Mouse (Mus musculus) forebrain, embryonic 15.5 days (tissue): ENCODE data around the gene Ctdspl2. TPM values are rescaled to one million over a fixed set of nuclear protein-coding genes. Genes with fewer than 3 reads are reported as not detected.

Source experiments
- microRNA-seq: library from miRNA; unstranded; fragments of <30 nt; microRNA quantifications from one replicate; pipeline ENCODE4, GENCODE M21; 2016
- polyA plus RNA-seq: library from polyadenylated mRNA; unstranded; fragments of >200 nt; fragmentation: Nextera tagmentation; extraction: Ambion mirVana; gene quantifications from 2 replicates; pipeline ENCODE4 v1.2.1, GENCODE M21; 2015

The Ctdspl2 gene
- polyA plus RNA-seq, 1 experiment from 2014 or later = 50.2 TPM

Small RNAs within 50 kb of the gene (microRNA-seq; reads per million reads assigned to microRNA genes)
- not detected for gene Gm47314

Other genes starting within 250 kb of the Ctdspl2 start
- gene Frmd5, start 148.9 kb upstream of the Ctdspl2 start, polyA plus RNA-seq = 37.5 and 38.2 TPM in 2 replicates
- 26.6 and 27.2 TPM in 2 replicates for gene Casc4, start 89.0 kb upstream of the Ctdspl2 start, polyA plus RNA-seq
- 0.86 and 1.1 TPM in 2 replicates for gene Mageb3, start 91 bp downstream of the Ctdspl2 start, polyA plus RNA-seq
- 10.3 and 10.9 TPM in 2 replicates for gene Eif3j1, start 72.5 kb downstream of the Ctdspl2 start, polyA plus RNA-seq
- gene Spg11, start 162.4 kb downstream of the Ctdspl2 start, polyA plus RNA-seq = 8.4 and 9.9 TPM in 2 replicates
- 67.0 and 71.9 TPM in 2 replicates for gene B2m, start 191.7 kb downstream of the Ctdspl2 start, polyA plus RNA-seq
- not detected in 2 replicates for gene Trim69, start 204.7 kb downstream of the Ctdspl2 start, polyA plus RNA-seq
- gene Patl2, start 230.2 kb downstream of the Ctdspl2 start, polyA plus RNA-seq = not detected in 2 replicates
- not detected in 2 replicates for gene Terb2, start 230.3 kb downstream of the Ctdspl2 start, polyA plus RNA-seq